Mouse (Mus musculus) liver, embryonic 14.5 days (tissue): ENCODE data around the gene Pou2f2. TPM values are rescaled to one million over a fixed set of nuclear protein-coding genes. Genes with fewer than 3 reads are reported as not detected.
A peak's percentile ranks its signal among the peaks of the same experiment; 100 is the strongest.

Experiments
- ATAC-seq: fragments of 200-750 bp; cut with Nextera tagmentation; 2 replicates; pipeline ENCODE4 v1.8.0; 2017; ENCODE audit warnings: moderate number of reproducible peaks, mild to moderate bottlenecking, moderate library complexity; ENCODE audit not compliant: insufficient read depth
- DNase-seq, 3 experiments: peaks; one replicate each; pipeline ENCODE4 v3.0.0-alpha.2; 2012 to 2013; ENCODE audit warnings: low read depth in 3 of 3, low spot score in 3 of 3
- H3K27ac ChIP-seq: fragments of 300-500 bp; sonication (generic); 2 replicates; pipeline ENCODE4 v1.5.1; 2014; ENCODE audit warnings: moderate library complexity, mild to moderate bottlenecking, control low read depth, inconsistent platforms
- H3K27me3 ChIP-seq: fragments of 300-500 bp; sonication (generic); 2 replicates; pipeline ENCODE4 v1.6.1; 2014; ENCODE audit warnings: mild to moderate bottlenecking, low read length, moderate library complexity; ENCODE audit not compliant: control insufficient read depth, insufficient read depth
- H3K36me3 ChIP-seq: fragments of 300-500 bp; sonication (generic); replicated peaks from 2 replicates; pipeline ENCODE4 v1.6.1; 2014; ENCODE audit warnings: low read depth; ENCODE audit not compliant: control insufficient read depth, insufficient read depth
- H3K4me1 ChIP-seq, 2 experiments: fragments of 200-500 bp in 1 of 2; fragments of 300-500 bp in 1 of 2; sonication (generic) in 1 of 2; replicated peaks; 2 replicates each; pipeline ENCODE4 v1.6.1; 2012 to 2014; ENCODE audit warnings: antibody characterized with exemption in 1 of 2, inconsistent platforms in 1 of 2, low read length in 1 of 2; ENCODE audit not compliant: control insufficient read depth in 2 of 2, insufficient read depth in 2 of 2
- H3K4me2 ChIP-seq: fragments of 300-500 bp; sonication (generic); 2 replicates; pipeline ENCODE4 v1.6.1; 2014; ENCODE audit warnings: low read depth, mild to moderate bottlenecking, control low read depth, moderate library complexity
- H3K4me3 ChIP-seq, 2 experiments: fragments of 200-500 bp in 1 of 2; fragments of 300-500 bp in 1 of 2; sonication (generic) in 1 of 2; 2 replicates each; pipeline ENCODE4 v1.5.1; 2012 to 2014; ENCODE audit warnings: low read depth in 2 of 2, low read length in 2 of 2, mild to moderate bottlenecking in 2 of 2, control low read depth in 1 of 2, inconsistent platforms in 1 of 2, moderate library complexity in 1 of 2; ENCODE audit not compliant: insufficient read depth in 1 of 2
- H3K9ac ChIP-seq: fragments of 300-500 bp; sonication (generic); replicated peaks from 2 replicates; pipeline ENCODE4 v1.6.1; 2014; ENCODE audit warnings: mild to moderate bottlenecking, control low read depth, moderate library complexity
- H3K9me3 ChIP-seq: fragments of 300-500 bp; sonication (generic); 2 replicates; pipeline ENCODE4 v1.6.1; 2016; ENCODE audit warnings: low read length, mixed read lengths; ENCODE audit not compliant: control insufficient read depth
- CTCF ChIP-seq: IDR thresholded peaks from 2 replicates; pipeline ENCODE4 v1.5.1; 2016; ENCODE audit warnings: antibody characterized with exemption, low read depth, control low read depth
- EP300 ChIP-seq: IDR thresholded peaks from 2 replicates; pipeline ENCODE4 v1.6.1; 2016; ENCODE audit warnings: antibody characterized with exemption, low read depth
- WGBS: fragments of 180-500 bp; shearing (Covaris S2); extraction: QIAGEN DNeasy Blood & Tissue Kit; methylation state at CpG from one replicate; pipeline ENCODE4 v1.1.7; 2014; ENCODE audit not compliant: insufficient replicate concordance; 5-methylcytosine and 5-hydroxymethylcytosine counted together
- polyA plus RNA-seq, 2 experiments: library from polyadenylated mRNA; depleted of rRNA in 1 of 2; stranded (reverse) in 1 of 2; unstranded in 1 of 2; fragments of >200 nt; fragmentation: Nextera tagmentation in 1 of 2; extraction: Ambion mirVana in 1 of 2; gene quantifications; 2 replicates each; pipeline versions ENCODE4 v1.2.1 to v1.2.3; 2012 to 2014

Gene Pou2f2
- polyA plus RNA-seq, 2 experiments = 0.73 to 0.94 TPM

GRCm38 (mm10) chr7:25132318-25132960, 47.1 kb downstream of the Pou2f2 start:
- Histone ChIP-seq H3K4me2 (peak overlapping the region; percentile 59), H3K27me3 (peaks cover 26% of the 10 kb centered on the region), H3K36me3 (no peaks in the 10 kb centered on the region), H3K4me3 (peak overlapping the region; percentile 10 to 31; a peak in 3 of 4 replicates), H3K4me1 (peaks cover 0 to 2% of the 10 kb centered on the region in 2 experiments; a peak in 1 of 4 replicates), H3K9ac (no peak overlapping the region), H3K27ac (no peak overlapping the region), H3K9me3 (no peaks in the 10 kb centered on the region)
- ATAC-seq (no peak), DNase-seq (no peak)
- TF ChIP-seq CTCF (no peak), EP300 (no peak)
- WGBS = 5% methylated on average over 25 of the region's 25 CpGs

GRCm38 (mm10) chr7:25131247-25131646, 48.3 kb downstream of the Pou2f2 start:
- no peak for ATAC-seq
- no peak for TF ChIP-seq CTCF
- TF ChIP-seq EP300 = no peak
- H3K4me3 ChIP-seq = no peak overlapping the region
- H3K4me1 ChIP-seq = peaks cover 0 to 2% of the 10 kb centered on the region in 2 experiments; a peak in 1 of 4 replicates
- no peaks in the 10 kb centered on the region for H3K9me3 ChIP-seq
- WGBS = 73% methylated on average over 11 of the region's 11 CpGs
- DNase-seq = no peak
- H3K4me2 ChIP-seq = peak overlapping the region; percentile 18; the same call in 1 of the 2 replicates
- H3K27me3 ChIP-seq = peaks cover 26% of the 10 kb centered on the region
- H3K9ac ChIP-seq = no peak overlapping the region
- H3K27ac ChIP-seq = no peak overlapping the region
- H3K36me3 ChIP-seq = no peaks in the 10 kb centered on the region

GRCm38 (mm10) chr7:25130565-25130964, 49.0 kb downstream of the Pou2f2 start:
- H3K36me3 ChIP-seq = no peaks in the 10 kb centered on the region
- H3K9me3 ChIP-seq = no peaks in the 10 kb centered on the region
- no peak overlapping the region for H3K4me3 ChIP-seq
- no peak overlapping the region for H3K9ac ChIP-seq
- H3K27me3 ChIP-seq = peaks cover 26% of the 10 kb centered on the region
- no peak overlapping the region for H3K27ac ChIP-seq
- H3K4me2 ChIP-seq = no peak overlapping the region
- H3K4me1 ChIP-seq = peaks cover 0 to 2% of the 10 kb centered on the region in 2 experiments; a peak in 1 of 4 replicates
- no peak for ATAC-seq
- TF ChIP-seq EP300 = no peak
- TF ChIP-seq CTCF = no peak
- WGBS = 60% methylated on average over 11 of the region's 11 CpGs
- DNase-seq = no peak

GRCm38 (mm10) chr7:25129390-25129979, 50.0 kb downstream of the Pou2f2 start:
- H3K4me3 ChIP-seq = no peak overlapping the region
- no peak overlapping the region for H3K9ac ChIP-seq
- no peak for DNase-seq
- no peak for TF ChIP-seq CTCF
- no peak for TF ChIP-seq EP300
- H3K27me3 ChIP-seq = peaks cover 20% of the 10 kb centered on the region
- H3K4me1 ChIP-seq = 0 out of 4 replicates have a peak, but pooled peaks cover 0 to 2% of the 10 kb centered on the region in 2 experiments
- ATAC-seq = no peak
- WGBS = 23% methylated on average over 13 of the region's 13 CpGs
- H3K4me2 ChIP-seq = 0 out of 2 replicates have a peak overlapping the region, but pooled peaks have one; percentile 6
- H3K27ac ChIP-seq = no peak overlapping the region
- H3K9me3 ChIP-seq = no peaks in the 10 kb centered on the region
- no peaks in the 10 kb centered on the region for H3K36me3 ChIP-seq

- Histone ChIP-seq H3K9ac (no peak overlapping the region), H3K9me3 (no peaks in the 10 kb centered on the region), H3K4me2 (no peak overlapping the region), H3K27ac (no peak overlapping the region), H3K36me3 (no peaks in the 10 kb centered on the region), H3K27me3 (peaks cover 7% of the 10 kb centered on the region), H3K4me1 (0 out of 4 replicates have a peak, but pooled peaks cover 0 to 2% of the 10 kb centered on the region in 2 experiments), H3K4me3 (no peak overlapping the region)
- WGBS = 66% methylated on average over 9 of the region's 9 CpGs
- no peak for DNase-seq
- ATAC-seq = no peak
- TF ChIP-seq CTCF = no peak
- TF ChIP-seq EP300 = no peak
Measured at GRCm38 (mm10) chr7:25127971-25128370, 51.6 kb downstream of the Pou2f2 start.
